Mouse (Mus musculus) heart, postnatal 0 days (tissue): ENCODE measurements around the gene Sars2.

Source experiments
- CTCF ChIP-seq: IDR thresholded peaks from 2 replicates; pipeline ENCODE4 v1.5.1; 2016; ENCODE audit warnings: antibody characterized with exemption, control low read depth, low read depth
- EP300 ChIP-seq: IDR thresholded peaks from 2 replicates; pipeline ENCODE4 v1.6.1; 2016; ENCODE audit warnings: antibody characterized with exemption, low read depth

DNA sequence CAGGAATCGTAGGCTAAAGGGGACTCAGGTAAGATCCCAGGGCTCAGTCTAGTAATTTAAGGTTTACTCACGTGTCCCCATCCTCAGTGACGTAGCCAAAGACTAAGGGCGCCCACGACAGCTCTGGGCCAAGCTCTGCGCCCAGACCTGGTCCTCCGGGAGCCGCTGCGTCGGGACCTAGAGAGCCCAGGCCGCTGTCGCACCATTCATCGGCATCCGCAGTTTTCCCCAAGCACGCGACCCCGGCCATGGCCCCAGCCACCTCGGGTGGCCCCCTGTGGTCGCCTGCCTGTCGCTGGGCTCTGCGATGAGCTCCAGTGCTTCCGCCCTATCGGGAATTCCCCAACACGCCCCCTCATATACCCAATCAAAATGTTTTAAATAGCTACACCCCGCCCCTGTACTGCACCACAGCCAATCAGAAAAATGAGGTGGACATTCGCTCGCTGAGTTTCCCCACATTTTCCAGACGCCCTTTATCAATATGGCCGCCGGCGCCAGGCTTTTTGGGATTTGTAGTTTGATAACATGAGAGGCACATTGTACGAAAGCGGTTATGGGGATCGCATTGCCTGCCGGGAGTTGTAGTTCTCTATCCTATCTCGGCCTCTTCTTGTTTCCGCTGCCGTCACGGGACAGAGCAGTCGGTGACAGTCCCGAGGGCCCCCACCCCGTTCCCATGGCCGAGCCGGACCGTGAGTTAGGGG is 24.5 kb downstream of the Sars2 start, which contains the start of gene Sirt2:
- TF ChIP-seq CTCF (0 out of 2 replicates have a peak, but pooled peaks have one; percentile 6), EP300 (no peak)
